Mouse (Mus musculus) intestine, embryonic 14.5 days (tissue): ENCODE results near the gene Rph3al. TPM values are rescaled to one million over a fixed set of nuclear protein-coding genes. Genes with fewer than 3 reads are reported as not detected.

Experiments
- ATAC-seq: fragments of 200-750 bp; cut with Nextera tagmentation; replicated peaks from 2 replicates; pipeline ENCODE4 v1.8.0; 2017; ENCODE audit warnings: low read depth, moderate number of reproducible peaks, moderate TSS enrichment, moderate library complexity; ENCODE audit not compliant: low FRiP score, low TSS enrichment
- DNase-seq: peaks from one replicate; pipeline ENCODE4 v3.0.0-alpha.2; 2018; ENCODE audit warnings: low spot score
- H3K27ac ChIP-seq: fragments of 300-500 bp; sonication (generic); 2 replicates; pipeline ENCODE4 v1.5.1; 2014; ENCODE audit warnings: low read depth, mild to moderate bottlenecking, control low read depth
- H3K27me3 ChIP-seq: fragments of 300-500 bp; sonication (generic); replicated peaks from 2 replicates; pipeline ENCODE4 v1.6.1; 2014; ENCODE audit warnings: low read length, control low read depth; ENCODE audit not compliant: control insufficient read depth, insufficient read depth
- H3K36me3 ChIP-seq: fragments of 300-500 bp; sonication (generic); 2 replicates; pipeline ENCODE4 v1.6.1; 2014; ENCODE audit warnings: low read length, control low read depth; ENCODE audit not compliant: control insufficient read depth, insufficient read depth
- H3K4me1 ChIP-seq: fragments of 300-500 bp; sonication (generic); replicated peaks from 2 replicates; pipeline ENCODE4 v1.6.1; 2014; ENCODE audit warnings: low read length, control low read depth, mixed read lengths; ENCODE audit not compliant: control insufficient read depth, insufficient read depth
- H3K4me2 ChIP-seq: fragments of 300-500 bp; sonication (generic); 2 replicates; pipeline ENCODE4 v1.6.1; 2014; ENCODE audit warnings: low read length
- H3K4me3 ChIP-seq: fragments of 300-500 bp; sonication (generic); 2 replicates; pipeline ENCODE4 v1.5.1; 2014; ENCODE audit warnings: low read depth, low read length, control low read depth, mixed read lengths
- H3K9ac ChIP-seq: fragments of 300-500 bp; sonication (generic); 2 replicates; pipeline ENCODE4 v1.6.1; 2014; ENCODE audit warnings: mild to moderate bottlenecking, low read length
- H3K9me3 ChIP-seq: fragments of 300-500 bp; sonication (generic); 2 replicates; pipeline ENCODE4 v1.6.1; 2016; ENCODE audit warnings: low read length, control low read depth; ENCODE audit not compliant: control insufficient read depth
- WGBS: fragments of 180-500 bp; shearing (Covaris S2); extraction: QIAGEN DNeasy Blood & Tissue Kit; methylation state at CpG from one replicate; pipeline ENCODE4 v1.1.7; 2014; 5-methylcytosine and 5-hydroxymethylcytosine counted together
- polyA plus RNA-seq: library from polyadenylated mRNA; unstranded; fragments of >200 nt; fragmentation: Nextera tagmentation; extraction: Ambion mirVana; gene quantifications from 2 replicates; pipeline ENCODE4 v1.2.1, GENCODE M21; 2014

Rph3al gene
- polyA plus RNA-seq, 1 experiment from 2014 or later = 21.7 TPM

GRCm38 (mm10) chr11:75893956-75894355 is 44.3 kb downstream of the Rph3al start:
- no peak overlapping the region for H3K9ac ChIP-seq
- ATAC-seq (no peak), DNase-seq (no peak)
- no peaks in the 10 kb centered on the region for H3K36me3 ChIP-seq
- WGBS = 61% methylated on average over 2 of the region's 2 CpGs
- no peaks in the 10 kb centered on the region for H3K9me3 ChIP-seq
- H3K4me2 ChIP-seq = no peak overlapping the region
- no peaks in the 10 kb centered on the region for H3K4me1 ChIP-seq
- H3K4me3 ChIP-seq = no peak overlapping the region
- H3K27me3 ChIP-seq = no peaks in the 10 kb centered on the region
- H3K27ac ChIP-seq = no peak overlapping the region

- Histone ChIP-seq H3K4me3 (no peak overlapping the region), H3K4me1 (no peaks in the 10 kb centered on the region), H3K27ac (no peak overlapping the region), H3K4me2 (no peak overlapping the region), H3K9ac (no peak overlapping the region), H3K9me3 (no peaks in the 10 kb centered on the region), H3K27me3 (no peaks in the 10 kb centered on the region), H3K36me3 (no peaks in the 10 kb centered on the region)
- ATAC-seq = no peak
- no peak for DNase-seq
- WGBS = 85% methylated on average over 3 of the region's 3 CpGs
Measured at GRCm38 (mm10) chr11:75887349-75887748, 50.9 kb downstream of the Rph3al start.

- no peak for ATAC-seq
- H3K9me3 ChIP-seq = no peaks in the 10 kb centered on the region
- H3K27ac ChIP-seq = no peak overlapping the region
- H3K4me3 ChIP-seq = no peak overlapping the region
- 80% methylated on average over 3 of the region's 3 CpGs for WGBS
- no peaks in the 10 kb centered on the region for H3K27me3 ChIP-seq
- H3K36me3 ChIP-seq = no peaks in the 10 kb centered on the region
- no peak overlapping the region for H3K4me2 ChIP-seq
- H3K4me1 ChIP-seq = peaks cover 13% of the 10 kb centered on the region
- no peak for DNase-seq
- no peak overlapping the region for H3K9ac ChIP-seq
Measured at GRCm38 (mm10) chr11:75881234-75881633, 57.0 kb downstream of the Rph3al start.

- WGBS = 54% methylated on average over 8 of the region's 8 CpGs
- DNase-seq = no peak
- Histone ChIP-seq H3K4me2 (no peak overlapping the region), H3K27ac (0 out of 2 replicates have a peak overlapping the region, but pooled peaks have one; percentile 1), H3K4me3 (no peak overlapping the region), H3K9ac (no peak overlapping the region), H3K9me3 (no peaks in the 10 kb centered on the region), H3K27me3 (no peaks in the 10 kb centered on the region), H3K4me1 (peaks cover 17% of the 10 kb centered on the region), H3K36me3 (no peaks in the 10 kb centered on the region)
- no peak for ATAC-seq
Measured at GRCm38 (mm10) chr11:75880064-75880463, 58.2 kb downstream of the Rph3al start.

GRCm38 (mm10) chr11:75878460-75878859 is 59.8 kb downstream of the Rph3al start:
- ATAC-seq (no peak), DNase-seq (no peak)
- Histone ChIP-seq H3K9ac (no peak overlapping the region), H3K4me3 (no peak overlapping the region), H3K4me1 (peaks cover 17% of the 10 kb centered on the region), H3K27ac (no peak overlapping the region), H3K36me3 (no peaks in the 10 kb centered on the region), H3K27me3 (no peaks in the 10 kb centered on the region), H3K9me3 (no peaks in the 10 kb centered on the region), H3K4me2 (no peak overlapping the region)
- WGBS = 85% methylated on average over 8 of the region's 8 CpGs

GRCm38 (mm10) chr11:75876043-75876780 is 62.0 kb downstream of the Rph3al start:
- Histone ChIP-seq H3K27ac (no peak overlapping the region), H3K4me2 (no peak overlapping the region; the same call in 1 of the 2 replicates), H3K4me1 (peaks cover 17% of the 10 kb centered on the region), H3K4me3 (no peak overlapping the region), H3K9me3 (no peaks in the 10 kb centered on the region), H3K27me3 (no peaks in the 10 kb centered on the region), H3K9ac (no peak overlapping the region), H3K36me3 (no peaks in the 10 kb centered on the region)
- ATAC-seq (no peak), DNase-seq (no peak)
- WGBS = 29% methylated on average over 15 of the region's 15 CpGs

- WGBS = 79% methylated on average over 1 of the region's 1 CpGs
- H3K4me2 ChIP-seq = no peak overlapping the region
Measured at GRCm38 (mm10) chr11:75871688-75872087, 66.5 kb downstream of the Rph3al start.

GRCm38 (mm10) chr11:75870947-75871346 is 67.3 kb downstream of the Rph3al start:
- peaks cover under 1% of the 10 kb centered on the region for H3K4me1 ChIP-seq
- H3K4me3 ChIP-seq = no peak overlapping the region
- no peaks in the 10 kb centered on the region for H3K9me3 ChIP-seq
- no peaks in the 10 kb centered on the region for H3K36me3 ChIP-seq
- H3K27ac ChIP-seq = no peak overlapping the region
- no peak for DNase-seq
- no peak overlapping the region for H3K4me2 ChIP-seq
- ATAC-seq = no peak
- 52% methylated on average over 4 of the region's 4 CpGs for WGBS
- no peak overlapping the region for H3K9ac ChIP-seq
- no peaks in the 10 kb centered on the region for H3K27me3 ChIP-seq

More at GRCm38 (mm10) chr11:75871688-75872087, 66.5 kb downstream of the Rph3al start:
- no peak for ATAC-seq
- H3K27me3 ChIP-seq = no peaks in the 10 kb centered on the region
- no peak overlapping the region for H3K9ac ChIP-seq
- no peak for DNase-seq
- no peaks in the 10 kb centered on the region for H3K36me3 ChIP-seq
- peaks cover 6% of the 10 kb centered on the region; the same call in 1 of the 2 replicates for H3K4me1 ChIP-seq
- H3K4me3 ChIP-seq = no peak overlapping the region
- H3K9me3 ChIP-seq = no peaks in the 10 kb centered on the region
- no peak overlapping the region for H3K27ac ChIP-seq

GRCm38 (mm10) chr11:75870386-75870785 is 67.8 kb downstream of the Rph3al start:
- 79% methylated on average over 5 of the region's 5 CpGs for WGBS
- ATAC-seq = no peak
- no peak overlapping the region for H3K9ac ChIP-seq

More at GRCm38 (mm10) chr11:75870386-75870785, 67.8 kb downstream of the Rph3al start:
- Histone ChIP-seq H3K4me1 (peaks cover 6% of the 10 kb centered on the region), H3K9me3 (no peaks in the 10 kb centered on the region), H3K4me2 (no peak overlapping the region), H3K4me3 (no peak overlapping the region), H3K27ac (no peak overlapping the region), H3K27me3 (no peaks in the 10 kb centered on the region), H3K36me3 (no peaks in the 10 kb centered on the region)
- no peak for DNase-seq
